Mouse (Mus musculus) myocyte (in vitro differentiated cells): ENCODE measurements around the gene Akap8l. TPM values are rescaled to one million over a fixed set of nuclear protein-coding genes. Genes with fewer than 3 reads are reported as not detected.

Experiments used
- H3K27me3 ChIP-seq: one replicate; pipeline ENCODE4 v1.6.1; 2011; ENCODE audit not compliant: control insufficient read depth, insufficient read depth, insufficient read length
- H3K36me3 ChIP-seq: one replicate; pipeline ENCODE4 v1.6.1; 2011; ENCODE audit not compliant: control insufficient read depth, insufficient read depth
- H3K4me2 ChIP-seq: one replicate; pipeline ENCODE4 v1.6.1; 2011; ENCODE audit warnings: low read depth, control low read depth
- H3K4me3 ChIP-seq: one replicate; pipeline ENCODE4 v1.5.1; 2011; ENCODE audit warnings: mild to moderate bottlenecking, control low read depth, moderate library complexity
- H3K79me2 ChIP-seq: one replicate; pipeline ENCODE4 v1.6.1; 2011; ENCODE audit not compliant: control insufficient read depth, insufficient read depth
- H3ac ChIP-seq: one replicate; pipeline ENCODE4 v1.6.1; 2011; ENCODE audit not compliant: control insufficient read depth, insufficient read length
- CEBPB ChIP-seq: IDR thresholded peaks from 2 replicates; pipeline ENCODE4 v1.6.1; 2011; ENCODE audit warnings: mild to moderate bottlenecking, moderate library complexity; ENCODE audit not compliant: poor library complexity, insufficient read depth, severe bottlenecking
- E2F4 ChIP-seq: IDR thresholded peaks from one replicate; pipeline ENCODE4 v1.6.1; 2011; ENCODE audit warnings: mild to moderate bottlenecking, control low read depth, moderate library complexity; ENCODE audit not compliant: insufficient read depth
- MAX ChIP-seq: IDR thresholded peaks from one replicate; pipeline ENCODE4 v1.6.1; 2011; ENCODE audit warnings: low read depth, mild to moderate bottlenecking, control low read depth
- MYOD1 ChIP-seq, 3 experiments: IDR thresholded peaks; one replicate each; pipeline ENCODE4 v1.6.1; 2011; ENCODE audit warnings: control low read depth in 2 of 3, low read depth in 2 of 3, mild to moderate bottlenecking in 2 of 3, moderate library complexity in 1 of 3; ENCODE audit not compliant: insufficient read length in 2 of 3, control insufficient read depth in 1 of 3
- MYOG ChIP-seq, 3 experiments: IDR thresholded peaks; one replicate each; pipeline ENCODE4 v1.6.1; 2011; ENCODE audit warnings: control low read depth in 2 of 3, low read depth in 2 of 3, mild to moderate bottlenecking in 2 of 3; ENCODE audit not compliant: insufficient read length in 2 of 3, control insufficient read depth in 1 of 3, insufficient read depth in 1 of 3
- POLR2A ChIP-seq: IDR thresholded peaks from one replicate; pipeline ENCODE4 v1.6.1; 2011; ENCODE audit warnings: low read depth, mild to moderate bottlenecking, control low read depth, moderate library complexity; ENCODE audit not compliant: insufficient read length
- POLR2AphosphoS2 ChIP-seq: IDR thresholded peaks from one replicate; pipeline ENCODE4 v1.6.1; 2011; ENCODE audit warnings: low read depth, control low read depth; ENCODE audit not compliant: insufficient read length
- REST ChIP-seq: IDR thresholded peaks from one replicate; pipeline ENCODE4 v1.6.1; 2011; ENCODE audit warnings: mild to moderate bottlenecking, control low read depth, moderate library complexity; ENCODE audit not compliant: insufficient read depth, insufficient read length
- SRF ChIP-seq: IDR thresholded peaks from one replicate; pipeline ENCODE4 v1.6.1; 2011; ENCODE audit warnings: low read depth; ENCODE audit not compliant: control insufficient read depth, insufficient read length
- TCF12 ChIP-seq: IDR thresholded peaks from one replicate; pipeline ENCODE4 v1.6.1; 2011; ENCODE audit warnings: mild to moderate bottlenecking, control low read depth; ENCODE audit not compliant: poor library complexity, insufficient read depth, severe bottlenecking
- TCF3 ChIP-seq: IDR thresholded peaks from one replicate; pipeline ENCODE4 v1.6.1; 2011; ENCODE audit warnings: low read depth, control low read depth; ENCODE audit not compliant: insufficient read length
- USF1 ChIP-seq: IDR thresholded peaks from one replicate; pipeline ENCODE4 v1.6.1; 2011; ENCODE audit warnings: low read depth, mild to moderate bottlenecking, control low read depth, moderate library complexity
- polyA plus RNA-seq: library from polyadenylated mRNA; unstranded; fragments of >200 nt; fragmentation: generic; extraction: Trizol; gene quantifications from one replicate; pipeline ENCODE4 v1.2.1, GENCODE M21; 2012; ENCODE audit warnings: missing spikeins

Gene Akap8l
- polyA plus RNA-seq, 1 experiment = 31.7 TPM

- H3K36me3 ChIP-seq = no peaks in the 10 kb centered on the region
- TF ChIP-seq CEBPB (no peak), MYOG (IDR thresholded peaks at IDR 0.05; ENCODE audit: control insufficient read depth in 1 of 3, insufficient read depth in 1 of 3, insufficient read length in 2 of 3, low read depth in 2 of 3) (no peak), USF1 (no peak), MAX (no peak), POLR2AphosphoS2 (peak; percentile 64), TCF12 (no peak), POLR2A (peak; percentile 54), TCF3 (no peak)
- peaks cover 68% of the 10 kb centered on the region for H3K79me2 ChIP-seq
- H3K4me2 ChIP-seq = peak overlapping the region; percentile 81
- H3ac ChIP-seq = peak overlapping the region; percentile 91
- H3K27me3 ChIP-seq = no peaks in the 10 kb centered on the region
- peak overlapping the region; percentile 87 for H3K4me3 ChIP-seq
These were observed 66.6 kb downstream of the Akap8l start for GRCm38 (mm10) chr17:32283771-32284221.

DNA sequence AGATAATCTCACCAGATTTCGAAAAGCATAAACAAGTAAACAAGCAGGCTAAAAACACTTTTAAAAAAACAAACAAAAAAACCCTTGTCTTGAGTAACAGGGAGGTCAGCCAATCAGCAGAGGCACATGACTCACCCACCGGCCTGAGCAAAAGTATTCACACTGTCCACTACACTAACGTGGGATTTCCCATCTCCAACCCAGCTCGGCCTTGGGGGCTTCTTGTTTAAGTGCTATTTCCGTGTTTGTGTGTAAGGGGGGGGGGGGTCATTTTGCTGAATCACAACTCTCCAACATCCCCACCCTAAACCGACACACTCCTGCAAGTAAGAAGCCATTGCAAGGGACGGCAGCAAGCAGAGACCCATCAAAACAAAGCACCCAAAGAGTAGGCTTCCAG is 67.1 kb downstream of the Akap8l start:
- Histone ChIP-seq H3K4me2 (peak overlapping the region; percentile 81), H3K27me3 (no peaks in the 10 kb centered on the region), H3ac (peak overlapping the region; percentile 91), H3K4me3 (peak overlapping the region; percentile 87), H3K79me2 (peaks cover 73% of the 10 kb centered on the region), H3K36me3 (no peaks in the 10 kb centered on the region)
- TF ChIP-seq USF1 (peak; percentile 30), TCF12 (no peak)

- Histone ChIP-seq H3K79me2 (peaks cover 86% of the 10 kb centered on the region), H3K27me3 (no peaks in the 10 kb centered on the region), H3K4me2 (peak overlapping the region; percentile 44), H3ac (no peak overlapping the region), H3K36me3 (no peaks in the 10 kb centered on the region), H3K4me3 (no peak overlapping the region)
- TF ChIP-seq POLR2AphosphoS2 (no peak), CEBPB (no peak), TCF3 (no peak), TCF12 (no peak), MAX (no peak), MYOD1 (IDR thresholded peaks at IDR 0.05; ENCODE audit: control insufficient read depth in 1 of 3, insufficient read length in 2 of 3, low read depth in 2 of 3) (no peak), E2F4 (no peak), REST (no peak), POLR2A (no peak), SRF (no peak), USF1 (no peak), MYOG (IDR thresholded peaks at IDR 0.05; ENCODE audit: control insufficient read depth in 1 of 3, insufficient read depth in 1 of 3, insufficient read length in 2 of 3, low read depth in 2 of 3) (no peak)
These were observed 68.6 kb downstream of the Akap8l start for GRCm38 (mm10) chr17:32281611-32282310.

- Histone ChIP-seq H3K27me3 (no peaks in the 10 kb centered on the region), H3K4me2 (peak overlapping the region; percentile 44)
- TF ChIP-seq E2F4 (no peak), CEBPB (no peak), MAX (no peak), POLR2A (no peak), SRF (no peak), USF1 (no peak), TCF12 (no peak), REST (no peak), MYOD1 (IDR thresholded peaks at IDR 0.05; ENCODE audit: control insufficient read depth in 1 of 3, insufficient read length in 2 of 3, low read depth in 2 of 3) (no peak), TCF3 (no peak), POLR2AphosphoS2 (no peak), MYOG (IDR thresholded peaks at IDR 0.05; ENCODE audit: control insufficient read depth in 1 of 3, insufficient read depth in 1 of 3, insufficient read length in 2 of 3, low read depth in 2 of 3) (no peak)
These were observed 69.3 kb downstream of the Akap8l start for GRCm38 (mm10) chr17:32281126-32281525.

GRCm38 (mm10) chr17:32280575-32280974 is 69.8 kb downstream of the Akap8l start:
- H3K4me3 ChIP-seq = no peak overlapping the region
- no peak for TF ChIP-seq E2F4
- no peak for TF ChIP-seq MAX
- no peak for TF ChIP-seq MYOG (IDR thresholded peaks at IDR 0.05; ENCODE audit: control insufficient read depth in 1 of 3, insufficient read depth in 1 of 3, insufficient read length in 2 of 3, low read depth in 2 of 3)
- no peak for TF ChIP-seq REST
- TF ChIP-seq POLR2AphosphoS2 = no peak
- TF ChIP-seq CEBPB = no peak
- no peak for TF ChIP-seq TCF12
- no peak for TF ChIP-seq POLR2A
- no peak for TF ChIP-seq MYOD1 (IDR thresholded peaks at IDR 0.05; ENCODE audit: control insufficient read depth in 1 of 3, insufficient read length in 2 of 3, low read depth in 2 of 3)
- no peak for TF ChIP-seq TCF3
- no peak for TF ChIP-seq SRF
- TF ChIP-seq USF1 = no peak
- no peaks in the 10 kb centered on the region for H3K36me3 ChIP-seq
- no peak overlapping the region for H3K4me2 ChIP-seq
- no peak overlapping the region for H3ac ChIP-seq
- H3K79me2 ChIP-seq = peaks cover 93% of the 10 kb centered on the region
- no peaks in the 10 kb centered on the region for H3K27me3 ChIP-seq

More at GRCm38 (mm10) chr17:32281126-32281525, 69.3 kb downstream of the Akap8l start:
- H3ac ChIP-seq = no peak overlapping the region
- no peaks in the 10 kb centered on the region for H3K36me3 ChIP-seq
- H3K79me2 ChIP-seq = peaks cover 92% of the 10 kb centered on the region
- H3K4me3 ChIP-seq = no peak overlapping the region
